Mouse (Mus musculus) midbrain, embryonic 14.5 days (tissue): ENCODE results near the gene Cstl1. TPM values are rescaled to one million over a fixed set of nuclear protein-coding genes. Genes with fewer than 3 reads are reported as not detected.
"Not testable (repeated sequence)": the region's sequence is repeated elsewhere in the genome, so short reads cannot be mapped to it uniquely, and the experiment has no call there.

Source experiments
- ATAC-seq: fragments of 200-750 bp; cut with Nextera tagmentation; 2 replicates; pipeline ENCODE4 v1.8.0; 2017; ENCODE audit warnings: moderate number of reproducible peaks, moderate library complexity; ENCODE audit not compliant: low FRiP score, low TSS enrichment
- DNase-seq: peaks from one replicate; pipeline ENCODE4 v3.0.0-alpha.2; 2015
- H3K27ac ChIP-seq: fragments of 300-500 bp; sonication (generic); replicated peaks from 2 replicates; pipeline ENCODE4 v1.5.1; 2014; ENCODE audit warnings: mild to moderate bottlenecking, low read depth, low read length, moderate library complexity
- H3K27me3 ChIP-seq: fragments of 300-500 bp; sonication (generic); 2 replicates; pipeline ENCODE4 v1.6.1; 2014; ENCODE audit warnings: low read length, control low read depth, mixed read lengths; ENCODE audit not compliant: control insufficient read depth, insufficient read depth
- H3K36me3 ChIP-seq: fragments of 300-500 bp; sonication (generic); 2 replicates; pipeline ENCODE4 v1.6.1; 2014; ENCODE audit warnings: low read length, control low read depth; ENCODE audit not compliant: control insufficient read depth, insufficient read depth
- H3K4me1 ChIP-seq: fragments of 300-500 bp; sonication (generic); 2 replicates; pipeline ENCODE4 v1.6.1; 2014; ENCODE audit warnings: mild to moderate bottlenecking, antibody characterized with exemption, low read length, control low read depth; ENCODE audit not compliant: control insufficient read depth, insufficient read depth
- H3K4me2 ChIP-seq: fragments of 300-500 bp; sonication (generic); 2 replicates; pipeline ENCODE4 v1.6.1; 2014; ENCODE audit warnings: mild to moderate bottlenecking, low read length, moderate library complexity
- H3K4me3 ChIP-seq: fragments of 300-500 bp; sonication (generic); replicated peaks from 2 replicates; pipeline ENCODE4 v1.5.1; 2014; ENCODE audit warnings: low read depth, low read length
- H3K9ac ChIP-seq: fragments of 300-500 bp; sonication (generic); replicated peaks from 2 replicates; pipeline ENCODE4 v1.6.1; 2014; ENCODE audit warnings: mild to moderate bottlenecking, low read length, moderate library complexity
- H3K9me3 ChIP-seq: fragments of 300-500 bp; sonication (generic); 2 replicates; pipeline ENCODE4 v1.6.1; 2016; ENCODE audit warnings: low read length, control low read depth, mixed read lengths; ENCODE audit not compliant: control insufficient read depth
- WGBS: fragments of 180-500 bp; shearing (Covaris S2); extraction: QIAGEN DNeasy Blood & Tissue Kit; methylation state at CpG from one replicate; pipeline ENCODE4 v1.1.7; 2014; 5-methylcytosine and 5-hydroxymethylcytosine counted together
- polyA plus RNA-seq: library from polyadenylated mRNA; unstranded; fragments of >200 nt; fragmentation: Nextera tagmentation; extraction: Ambion mirVana; gene quantifications from 2 replicates; pipeline ENCODE4 v1.2.1, GENCODE M21; 2014

Gene Cstl1
- polyA plus RNA-seq, 1 experiment from 2014 or later: not detected

- no peaks in the 10 kb centered on the region for H3K36me3 ChIP-seq
- no peak overlapping the region for H3K9ac ChIP-seq
- no peaks in the 10 kb centered on the region for H3K27me3 ChIP-seq
- no peaks in the 10 kb centered on the region for H3K4me1 ChIP-seq
- no peak overlapping the region for H3K27ac ChIP-seq
- no peak for DNase-seq
- H3K4me2 ChIP-seq: no peak overlapping the region
- ATAC-seq: no peak
- H3K9me3 ChIP-seq: no peaks in the 10 kb centered on the region
- H3K4me3 ChIP-seq: no peak overlapping the region
- WGBS: 85% methylated on average over 3 of the region's 3 CpGs
Measured at GRCm38 (mm10) chr2:148743001-148743400, 7.2 kb upstream of the Cstl1 start.

- ATAC-seq: no peak
- WGBS: 91% methylated on average over 3 of the region's 3 CpGs
- Histone ChIP-seq H3K4me3 (no peak overlapping the region), H3K4me1 (no peaks in the 10 kb centered on the region), H3K27me3 (no peaks in the 10 kb centered on the region), H3K4me2 (no peak overlapping the region), H3K9me3 (no peaks in the 10 kb centered on the region), H3K9ac (no peak overlapping the region), H3K36me3 (no peaks in the 10 kb centered on the region), H3K27ac (no peak overlapping the region)
- DNase-seq: no peak
Measured at GRCm38 (mm10) chr2:148743846-148744407, 6.2 kb upstream of the Cstl1 start.

- WGBS: 17% methylated on average over 15 of the region's 15 CpGs
- ATAC-seq (peak; percentile 77), DNase-seq (peak; percentile 95)
- H3K9me3 ChIP-seq: no peaks in the 10 kb centered on the region
- peak overlapping the region; percentile 55 for H3K4me2 ChIP-seq
- no peaks in the 10 kb centered on the region for H3K36me3 ChIP-seq
- H3K9ac ChIP-seq: no peak overlapping the region
- no peaks in the 10 kb centered on the region for H3K4me1 ChIP-seq
- no peaks in the 10 kb centered on the region for H3K27me3 ChIP-seq
- H3K4me3 ChIP-seq: peak overlapping the region; percentile 30
- H3K27ac ChIP-seq: no peak overlapping the region
Measured at GRCm38 (mm10) chr2:148751893-148752813, 2.0 kb downstream of the Cstl1 start.

- no peak for DNase-seq
- no peak overlapping the region for H3K4me2 ChIP-seq
- H3K36me3 ChIP-seq: no peaks in the 10 kb centered on the region
- ATAC-seq: no peak
- H3K9ac ChIP-seq: no peak overlapping the region
- no peaks in the 10 kb centered on the region for H3K9me3 ChIP-seq
- no peak overlapping the region for H3K27ac ChIP-seq
- H3K27me3 ChIP-seq: no peaks in the 10 kb centered on the region
- H3K4me3 ChIP-seq: no peak overlapping the region
- WGBS: 85% methylated on average over 1 of the region's 1 CpGs
- no peaks in the 10 kb centered on the region for H3K4me1 ChIP-seq
Measured at GRCm38 (mm10) chr2:148754310-148754846, 4.2 kb downstream of the Cstl1 start.

GRCm38 (mm10) chr2:148763648-148764388 is 13.7 kb downstream of the Cstl1 start:
- no peak overlapping the region for H3K4me2 ChIP-seq
- H3K4me3 ChIP-seq: no peak overlapping the region
- H3K4me1 ChIP-seq: no peaks in the 10 kb centered on the region
- H3K27ac ChIP-seq: no peak overlapping the region
- no peak overlapping the region for H3K9ac ChIP-seq
- H3K36me3 ChIP-seq: no peaks in the 10 kb centered on the region
- no peaks in the 10 kb centered on the region for H3K27me3 ChIP-seq
- no peaks in the 10 kb centered on the region for H3K9me3 ChIP-seq
- 94% methylated on average over 1 of the region's 1 CpGs for WGBS
- DNase-seq (no peak), ATAC-seq (no peak)

- 91% methylated on average over 4 of the region's 4 CpGs for WGBS
- H3K9ac ChIP-seq, H3K36me3 ChIP-seq, H3K9me3 ChIP-seq, H3K4me1 ChIP-seq, H3K27me3 ChIP-seq, H3K4me2 ChIP-seq, DNase-seq, H3K4me3 ChIP-seq, H3K27ac ChIP-seq, ATAC-seq: not testable (repeated sequence)
Measured at GRCm38 (mm10) chr2:148771397-148771796, 21.2 kb downstream of the Cstl1 start, which contains the start of gene Cst11. Gene Cst11 (minus strand): TSS chr2:148771497.

GRCm38 (mm10) chr2:148781709-148782108 is 31.6 kb downstream of the Cstl1 start, which contains the start of gene 8030411F24Rik:
Gene 8030411F24Rik (plus strand): TSS chr2:148782009.
- no peak within 1 kb of the TSS for H3K4me2 ChIP-seq
- H3K9me3 ChIP-seq: no peaks in the 10 kb centered on the region
- WGBS: 4% methylated on average over 1 of the region's 1 CpGs
- H3K27me3 ChIP-seq: no peaks in the 10 kb centered on the region
- H3K4me3 ChIP-seq: no peak within 1 kb of the TSS
- DNase-seq (no peak), ATAC-seq (no peak)
- H3K36me3 ChIP-seq: no peaks in the 10 kb centered on the region
- no peak within 1 kb of the TSS for H3K9ac ChIP-seq
- no peak within 1 kb of the TSS for H3K27ac ChIP-seq
- H3K4me1 ChIP-seq: no peaks in the 10 kb centered on the region

- Histone ChIP-seq H3K27ac (no peak within 1 kb of the TSS), H3K4me1 (no peaks in the 10 kb centered on the region), H3K27me3 (no peaks in the 10 kb centered on the region), H3K4me3 (no peak within 1 kb of the TSS), H3K4me2 (no peak within 1 kb of the TSS), H3K9ac (no peak within 1 kb of the TSS), H3K9me3 (no peaks in the 10 kb centered on the region), H3K36me3 (no peaks in the 10 kb centered on the region)
- ATAC-seq (no peak), DNase-seq (no peak)
- 97% methylated on average over 6 of the region's 6 CpGs for WGBS
Measured at GRCm38 (mm10) chr2:148789142-148789541, 39.0 kb downstream of the Cstl1 start, which contains the start of gene Cst12. Gene Cst12 (plus strand): TSS chr2:148789361.
